Mouse (Mus musculus): ENCODE measurements around the gene Golga7b. TPM values are rescaled to one million over a fixed set of nuclear protein-coding genes. Genes with fewer than 3 reads are reported as not detected.

Golga7b gene
- polyA plus RNA-seq, 1 experiment, result not detected

DNA sequence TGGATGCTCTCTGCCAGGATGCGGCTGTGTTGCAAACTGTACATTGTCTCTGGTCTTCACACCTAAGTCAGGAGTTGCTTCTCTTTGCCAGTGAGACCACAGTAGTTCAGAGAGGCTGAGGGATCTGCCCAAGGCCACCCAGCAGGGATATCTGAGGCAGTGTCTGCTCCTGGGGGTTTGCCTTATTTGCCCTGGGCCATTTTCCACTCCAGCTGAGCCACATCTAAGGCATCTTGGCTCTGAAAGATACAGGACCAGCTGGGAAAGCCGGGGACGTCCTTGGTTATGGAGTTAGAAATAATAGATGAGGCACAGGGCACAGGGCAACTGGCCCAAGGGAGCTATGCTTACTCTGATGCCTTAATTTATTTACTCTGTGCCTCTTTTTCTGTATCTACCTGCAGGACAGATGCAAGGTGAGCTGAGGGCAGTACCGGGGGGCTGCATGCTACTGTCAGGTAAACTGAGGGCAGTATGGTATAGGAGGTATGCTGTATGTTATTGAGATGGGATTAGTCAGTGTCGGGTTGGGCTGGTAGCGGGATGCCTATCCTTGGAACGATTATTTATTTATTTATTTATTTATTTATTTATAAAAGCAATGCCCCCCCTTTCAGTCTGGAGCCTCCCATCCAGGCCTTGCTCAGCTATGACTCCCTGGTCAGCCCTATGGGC, 30.5 kb upstream of the Golga7b start:
- Histone ChIP-seq H3K4me3 (ENCODE audit: insufficient read depth, low read length) (no peak overlapping the region), H3K27ac (ENCODE audit: insufficient read depth, low read depth, low read length) (no peak overlapping the region), H3K4me1 (ENCODE audit: control insufficient read depth, insufficient read depth, low read length) (no peaks in the 10 kb centered on the region)
- TF ChIP-seq CTCF (IDR thresholded peaks at IDR 0.05; ENCODE audit: low read depth, low read length) (no peak), POLR2A (IDR thresholded peaks at IDR 0.05; ENCODE audit: borderline replicate concordance, low read depth, low read length) (no peak)

DNA sequence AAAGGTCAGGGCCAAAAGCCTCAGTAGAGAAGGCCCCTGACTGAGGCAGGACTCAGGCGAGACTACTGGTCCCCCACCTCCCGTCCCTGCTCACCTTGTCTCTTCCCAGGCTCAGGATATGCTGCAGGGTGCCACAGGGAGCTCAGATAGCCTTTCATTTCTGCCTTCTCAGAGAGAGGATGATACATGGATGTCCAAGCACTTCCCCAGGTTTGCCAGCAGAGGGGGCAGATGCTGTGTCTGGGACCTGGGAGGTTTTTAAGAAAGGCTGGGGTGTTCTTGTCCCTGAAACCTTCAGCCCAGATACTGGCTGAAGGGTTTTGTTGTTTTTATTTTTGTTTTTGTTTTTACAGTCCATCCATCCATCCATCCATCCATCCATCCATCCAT, 30.0 kb upstream of the Golga7b start:
- TF ChIP-seq POLR2A (IDR thresholded peaks at IDR 0.05; ENCODE audit: borderline replicate concordance, low read depth, low read length), result no peak
- peak; percentile 55; the same call in 1 of the 2 replicates for TF ChIP-seq CTCF (IDR thresholded peaks at IDR 0.05; ENCODE audit: low read depth, low read length)
- Histone ChIP-seq H3K27ac (ENCODE audit: insufficient read depth, low read depth, low read length) (no peak overlapping the region), H3K4me3 (ENCODE audit: insufficient read depth, low read length) (no peak overlapping the region), H3K4me1 (ENCODE audit: control insufficient read depth, insufficient read depth, low read length) (no peaks in the 10 kb centered on the region)

DNA sequence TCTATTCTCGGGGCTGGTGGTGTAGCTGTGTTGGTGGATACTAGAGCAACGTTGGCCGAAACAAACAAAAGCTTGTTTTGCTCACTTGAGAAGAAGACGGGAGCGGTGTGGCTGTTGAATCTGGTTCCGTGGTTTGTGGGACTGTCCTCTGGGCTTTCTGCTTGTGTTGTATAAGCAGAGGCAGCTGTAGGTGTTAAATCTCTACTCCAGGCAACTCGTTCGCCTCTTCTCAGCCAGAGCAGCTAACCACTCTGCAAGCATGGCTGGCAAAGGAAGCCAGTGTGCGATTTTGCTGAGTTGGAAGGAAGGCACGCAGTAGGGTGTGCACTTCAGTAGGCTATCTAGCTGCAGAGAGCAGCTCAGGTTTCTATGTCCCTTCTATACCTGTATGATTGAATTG, 20.9 kb upstream of the Golga7b start:
- Histone ChIP-seq H3K4me1 (ENCODE audit: control insufficient read depth, insufficient read depth, low read length) (no peaks in the 10 kb centered on the region), H3K4me3 (ENCODE audit: insufficient read depth, low read length) (no peak overlapping the region), H3K27ac (ENCODE audit: insufficient read depth, low read depth, low read length) (no peak overlapping the region)
- TF ChIP-seq CTCF (IDR thresholded peaks at IDR 0.05; ENCODE audit: low read depth, low read length), result no peak
- no peak for TF ChIP-seq POLR2A (IDR thresholded peaks at IDR 0.05; ENCODE audit: borderline replicate concordance, low read depth, low read length)

DNA sequence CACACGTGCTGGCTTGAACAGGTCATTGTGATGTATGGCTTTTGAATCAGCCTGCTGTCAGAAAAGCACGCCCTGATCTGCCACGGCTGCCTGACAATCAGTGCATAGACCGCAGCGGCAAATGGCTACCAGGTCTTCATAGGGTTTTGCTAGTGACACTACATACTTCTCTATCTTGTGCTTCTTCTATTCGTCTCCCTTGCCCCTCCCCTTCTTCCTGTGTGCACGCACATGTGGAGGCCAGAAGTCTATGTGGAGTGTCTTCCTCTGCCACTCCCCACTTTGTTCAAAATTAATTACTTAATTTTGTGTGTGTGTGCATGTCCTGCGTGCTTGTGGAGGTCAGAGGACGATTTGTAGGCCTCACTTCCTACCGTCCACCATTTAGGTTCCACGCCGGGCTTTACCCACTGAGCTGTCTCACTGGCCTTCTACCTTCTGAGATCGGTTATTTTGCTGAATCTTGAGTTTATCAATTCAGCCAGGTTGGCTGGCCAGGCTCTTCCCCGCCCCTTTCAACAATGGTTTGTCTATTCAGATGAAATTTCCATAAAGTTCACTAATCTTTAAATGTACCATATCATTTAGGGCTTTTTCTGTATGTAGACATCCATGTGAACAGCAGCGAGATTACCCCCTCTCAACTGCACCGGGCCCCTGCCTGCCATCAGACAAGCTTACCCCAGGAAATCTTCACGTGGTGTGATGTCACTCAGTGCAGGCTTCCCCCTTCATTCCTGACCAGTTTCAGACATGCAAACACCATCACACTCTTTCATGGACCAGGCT, 17.7 kb upstream of the Golga7b start:
- H3K4me3 ChIP-seq (ENCODE audit: insufficient read depth, low read length), result no peak overlapping the region
- no peaks in the 10 kb centered on the region for H3K4me1 ChIP-seq (ENCODE audit: control insufficient read depth, insufficient read depth, low read length)
- no peak overlapping the region for H3K27ac ChIP-seq (ENCODE audit: insufficient read depth, low read depth, low read length)
- TF ChIP-seq CTCF (IDR thresholded peaks at IDR 0.05; ENCODE audit: low read depth, low read length) (no peak), POLR2A (IDR thresholded peaks at IDR 0.05; ENCODE audit: borderline replicate concordance, low read depth, low read length) (no peak)

DNA sequence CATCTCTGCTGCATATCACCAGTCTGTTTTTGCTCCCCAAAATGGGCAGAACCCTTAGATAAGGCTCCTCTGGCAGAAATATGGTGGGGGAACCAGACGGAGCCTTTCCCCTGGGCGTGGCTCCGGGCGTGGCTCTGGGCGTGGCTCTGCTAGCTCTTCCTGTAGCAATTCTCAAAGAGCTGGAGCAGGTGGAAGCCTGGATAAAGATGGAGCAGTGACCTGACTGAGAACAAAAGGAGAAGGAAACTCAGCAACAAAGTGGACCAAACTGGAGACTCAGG, 17.1 kb upstream of the Golga7b start:
- no peak overlapping the region for H3K4me3 ChIP-seq (ENCODE audit: insufficient read depth, low read length)
- H3K27ac ChIP-seq (ENCODE audit: insufficient read depth, low read depth, low read length), result no peak overlapping the region
- no peak for TF ChIP-seq POLR2A (IDR thresholded peaks at IDR 0.05; ENCODE audit: borderline replicate concordance, low read depth, low read length)
- no peaks in the 10 kb centered on the region for H3K4me1 ChIP-seq (ENCODE audit: control insufficient read depth, insufficient read depth, low read length)

DNA sequence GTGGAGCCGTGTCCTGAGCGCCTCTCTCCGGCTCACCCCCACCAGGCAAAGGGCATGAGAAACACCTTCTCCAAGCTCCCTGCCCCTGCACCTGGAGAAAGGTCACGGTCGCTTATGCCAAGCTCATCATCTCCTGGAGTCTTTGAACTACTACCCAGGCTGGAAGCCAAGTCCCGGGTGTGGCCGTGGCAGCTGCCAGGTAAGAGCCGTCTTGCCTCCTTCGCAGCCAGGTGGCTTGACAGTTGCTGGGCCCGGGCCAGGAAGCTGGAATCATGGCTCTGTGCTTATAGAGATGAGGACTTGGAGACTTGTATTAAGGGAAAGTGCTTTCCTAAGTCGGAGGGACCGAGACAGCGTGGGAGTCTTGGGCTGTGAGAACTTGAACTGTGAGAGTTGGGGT, 16.4 kb upstream of the Golga7b start:
- Histone ChIP-seq H3K4me1 (ENCODE audit: control insufficient read depth, insufficient read depth, low read length) (no peaks in the 10 kb centered on the region), H3K4me3 (ENCODE audit: insufficient read depth, low read length) (no peak overlapping the region), H3K27ac (ENCODE audit: insufficient read depth, low read depth, low read length) (no peak overlapping the region)
- TF ChIP-seq CTCF (IDR thresholded peaks at IDR 0.05; ENCODE audit: low read depth, low read length) (no peak), POLR2A (IDR thresholded peaks at IDR 0.05; ENCODE audit: borderline replicate concordance, low read depth, low read length) (no peak)

DNA sequence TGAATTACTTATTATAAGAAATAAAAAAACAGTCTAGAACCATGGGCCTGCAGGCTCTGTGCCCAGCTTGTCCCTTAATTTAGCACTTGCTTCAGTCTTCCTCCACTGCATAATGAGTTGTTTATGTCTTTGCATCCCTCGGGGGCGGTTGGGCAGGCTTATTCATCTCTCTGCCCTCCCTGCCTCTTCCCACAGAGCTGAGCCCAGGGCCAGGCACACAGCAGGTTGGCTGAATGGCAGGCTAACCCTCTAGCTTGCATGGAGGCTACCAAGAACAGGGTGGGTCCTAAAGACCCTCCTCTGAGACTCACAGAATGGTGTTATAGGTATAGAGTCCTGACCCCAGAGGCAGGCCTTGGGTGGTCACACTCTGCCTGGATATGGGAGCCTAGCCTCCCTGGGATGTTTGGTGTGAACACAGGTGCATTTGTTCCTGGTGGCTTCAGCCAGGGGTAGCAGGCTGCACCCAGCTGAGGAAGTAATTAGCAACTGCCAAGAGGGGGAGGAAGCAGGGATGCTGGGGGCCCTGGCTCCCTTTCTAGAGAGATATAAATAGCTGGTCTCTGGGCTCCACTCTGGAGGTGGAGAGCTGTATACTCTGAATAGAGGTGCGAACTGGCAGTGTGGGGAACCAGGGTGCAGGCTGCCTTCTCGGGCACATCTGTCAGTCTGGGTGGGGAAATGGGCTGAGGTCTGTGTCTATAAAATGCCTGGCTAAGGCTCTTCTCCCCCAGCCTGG, 9.6 kb upstream of the Golga7b start:
- Histone ChIP-seq H3K4me1 (ENCODE audit: control insufficient read depth, insufficient read depth, low read length) (no peaks in the 10 kb centered on the region), H3K4me3 (ENCODE audit: insufficient read depth, low read length) (no peak overlapping the region), H3K27ac (ENCODE audit: insufficient read depth, low read depth, low read length) (no peak overlapping the region)
- TF ChIP-seq POLR2A (IDR thresholded peaks at IDR 0.05; ENCODE audit: borderline replicate concordance, low read depth, low read length) (no peak), CTCF (IDR thresholded peaks at IDR 0.05; ENCODE audit: low read depth, low read length) (no peak)

DNA sequence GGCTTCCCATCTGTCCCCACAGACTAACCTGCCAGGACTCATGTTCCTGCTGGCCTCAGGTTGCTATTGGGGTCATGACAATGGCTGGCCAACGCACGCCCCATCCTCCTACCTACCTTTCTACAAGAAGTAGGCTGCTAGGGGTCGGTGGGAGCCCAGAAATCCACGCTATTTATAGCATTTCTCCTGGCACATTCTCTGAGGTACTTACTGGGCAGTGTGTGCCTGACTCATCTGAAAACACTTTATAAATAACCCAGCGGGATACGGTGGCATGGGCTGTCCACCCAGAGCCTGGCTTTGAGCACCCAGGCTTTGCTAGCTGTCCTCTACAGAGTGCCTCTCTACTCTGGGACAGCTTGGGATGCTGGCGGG, 9.0 kb upstream of the Golga7b start:
- TF ChIP-seq POLR2A (IDR thresholded peaks at IDR 0.05; ENCODE audit: borderline replicate concordance, low read depth, low read length) (no peak), CTCF (IDR thresholded peaks at IDR 0.05; ENCODE audit: low read depth, low read length) (no peak)

DNA sequence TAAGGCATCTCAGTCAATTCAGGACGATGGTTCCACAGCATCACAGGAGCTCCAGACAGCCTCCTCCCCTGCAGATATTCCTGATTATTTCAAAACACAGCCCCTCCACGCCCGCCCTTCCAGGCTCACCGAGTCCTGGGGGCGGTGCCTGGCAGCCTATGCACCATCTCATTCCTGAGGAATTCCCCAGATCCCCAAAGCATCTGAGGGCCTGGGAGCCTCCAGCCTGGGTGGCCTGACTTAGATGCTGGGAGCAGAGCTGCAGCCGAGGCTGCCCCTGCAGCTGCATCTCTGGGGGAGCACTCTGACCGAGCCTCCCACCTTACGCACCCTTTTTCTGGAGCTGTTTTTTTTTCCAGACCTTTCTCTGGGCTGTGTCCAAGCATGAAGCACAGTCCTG, 6.5 kb upstream of the Golga7b start:
- no peak overlapping the region for H3K27ac ChIP-seq (ENCODE audit: insufficient read depth, low read depth, low read length)
- no peak for TF ChIP-seq POLR2A (IDR thresholded peaks at IDR 0.05; ENCODE audit: borderline replicate concordance, low read depth, low read length)
- no peak overlapping the region for H3K4me3 ChIP-seq (ENCODE audit: insufficient read depth, low read length)
- H3K4me1 ChIP-seq (ENCODE audit: control insufficient read depth, insufficient read depth, low read length), result no peaks in the 10 kb centered on the region

More for the DNA sequence above, 9.0 kb upstream of the Golga7b start:
- H3K27ac ChIP-seq (ENCODE audit: insufficient read depth, low read depth, low read length), result no peak overlapping the region
- H3K4me3 ChIP-seq (ENCODE audit: insufficient read depth, low read length), result no peak overlapping the region
- H3K4me1 ChIP-seq (ENCODE audit: control insufficient read depth, insufficient read depth, low read length), result no peaks in the 10 kb centered on the region

DNA sequence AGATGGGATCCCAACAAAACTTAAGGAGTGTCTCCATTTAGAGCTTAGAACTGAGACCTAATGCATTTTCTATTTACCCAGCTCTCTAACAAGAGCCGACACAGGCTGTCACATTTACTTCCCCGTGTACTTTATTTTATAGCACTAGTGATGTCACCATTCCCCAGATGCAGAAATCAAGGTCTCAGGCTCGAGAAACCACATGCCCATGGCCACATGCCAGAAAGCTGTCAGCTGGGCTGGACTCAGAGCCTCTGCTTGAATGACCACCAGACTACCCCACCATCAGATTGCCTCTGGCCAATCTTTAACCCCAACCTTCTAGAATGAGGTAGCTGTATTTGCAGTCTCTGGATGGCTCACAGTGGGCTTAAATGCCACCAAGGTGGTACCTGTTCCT, 4.0 kb upstream of the Golga7b start:
- H3K4me1 ChIP-seq (ENCODE audit: control insufficient read depth, insufficient read depth, low read length), result no peaks in the 10 kb centered on the region
- no peak overlapping the region for H3K27ac ChIP-seq (ENCODE audit: insufficient read depth, low read depth, low read length)
- no peak for TF ChIP-seq POLR2A (IDR thresholded peaks at IDR 0.05; ENCODE audit: borderline replicate concordance, low read depth, low read length)

More for the DNA sequence above, 4.0 kb upstream of the Golga7b start:
- H3K4me3 ChIP-seq (ENCODE audit: insufficient read depth, low read length), result no peak overlapping the region
